Mouse (Mus musculus) spleen, adult 10 weeks (tissue): ENCODE data around the gene Vmn1r167. TPM values are rescaled to one million over a fixed set of nuclear protein-coding genes. Genes with fewer than 3 reads are reported as not detected.

ENCODE experiments used
- polyA plus RNA-seq: library from polyadenylated mRNA; stranded (reverse); fragments of 350-450 nt; fragmentation: Illumina TruSeq; extraction: RNeasy Lipid Tissue Mini Kit (QIAGEN cat#74804); gene quantifications from one replicate; pipeline ENCODE4 v1.2.3, GENCODE M21; 2015; ENCODE audit warnings: low replicate concordance; ENCODE audit not compliant: insufficient read depth

The Vmn1r167 gene
- not detected for polyA plus RNA-seq

GRCm38 (mm10) chr7:23507106-23507505 lies at the start of gene Vmn1r167:
Vmn1r167 (minus strand) TSS chr7:23507206.

GRCm38 (mm10) chr7:23539432-23539831 lies 32.4 kb upstream of the Vmn1r167 start, which contains the start of gene Vmn1r168:
Vmn1r168 (plus strand) TSS chr7:23539732.

Other genes with a start within 250 kb of the Vmn1r167 start
- not detected for gene Gm6902, start 228.3 kb downstream of the Vmn1r167 start, polyA plus RNA-seq
- gene Nlrp4e, start 206.0 kb downstream of the Vmn1r167 start, polyA plus RNA-seq, result not detected
- gene Nlrp5, start 121.3 kb downstream of the Vmn1r167 start, polyA plus RNA-seq, result not detected
- not detected for gene Vmn1r168, start 32.5 kb upstream of the Vmn1r167 start, polyA plus RNA-seq
- not detected for gene Vmn1r169, start 68.3 kb upstream of the Vmn1r167 start, polyA plus RNA-seq
- not detected for gene Vmn1r170, start 99.0 kb upstream of the Vmn1r167 start, polyA plus RNA-seq
- gene Vmn1r171, start 123.5 kb upstream of the Vmn1r167 start, polyA plus RNA-seq, result not detected
- gene Vmn1r172, start 151.1 kb upstream of the Vmn1r167 start, polyA plus RNA-seq, result not detected
- not detected for gene Vmn1r173, start 193.5 kb upstream of the Vmn1r167 start, polyA plus RNA-seq
- not detected for gene Vmn1r174, start 245.1 kb upstream of the Vmn1r167 start, polyA plus RNA-seq